Mouse (Mus musculus): Measurements from ENCODE around the gene Spg11.

GRCm38 (mm10) chr2:122153681-122154365 is 35.6 kb upstream of the Spg11 start:
- TF ChIP-seq CTCF (IDR thresholded peaks at IDR 0.05; ENCODE audit: borderline replicate concordance, insufficient read depth, low read length): no peak
- TF ChIP-seq POLR2A (IDR thresholded peaks at IDR 0.05; ENCODE audit: low read depth, low read length): no peak

Data from embryonic fibroblast, embryonic 13.5 days (primary cell).